Mouse (Mus musculus): ENCODE data around the gene Ggt6. TPM values are rescaled to one million over a fixed set of nuclear protein-coding genes. Genes with fewer than 3 reads are reported as not detected.

Ggt6 gene
- not detected for total RNA-seq (2023)

GRCm38 (mm10) chr11:72434963-72435693, at the start of gene Ggt6:
Ggt6 (plus strand) TSS chr11:72435526.

GRCm38 (mm10) chr11:72411093-72411921, 24.0 kb upstream of the Ggt6 start, which contains the start of gene Smtnl2:
Smtnl2 (minus strand) TSS chr11:72411713.

GRCm38 (mm10) chr11:72440965-72441664, 5.8 kb downstream of the Ggt6 start, which contains the start of gene Mybbp1a:
Mybbp1a (plus strand) TSS chr11:72441355.

Other genes starting within 250 kb of the Ggt6 start
- under 1 TPM; 0.52 to 0.92 TPM for gene Gm43951, start 228.7 kb upstream of the Ggt6 start, total RNA-seq (2023)
- 1 to 10 TPM; 6.1 to 9.5 TPM for gene 4933427D14Rik, start 228.1 kb upstream of the Ggt6 start, total RNA-seq (2023)
- gene Txndc17, start 228.0 kb upstream of the Ggt6 start, total RNA-seq (2023), result 10 to 100 TPM; 42.9 to 60.5 TPM
- gene Med31, start 219.9 kb upstream of the Ggt6 start, total RNA-seq (2023), result 10 to 100 TPM; 16.1 to 17.5 TPM
- not detected for gene Slc13a5, start 168.3 kb upstream of the Ggt6 start, total RNA-seq (2023)
- gene Xaf1, start 133.9 kb upstream of the Ggt6 start, total RNA-seq (2023), result 10 to 100 TPM; 54.0 to 67.0 TPM
- gene Fbxo39, start 121.1 kb upstream of the Ggt6 start, total RNA-seq (2023), result under 1 TPM; 0.47 to 0.52 TPM
- not detected for gene Tekt1, start 73.1 kb upstream of the Ggt6 start, total RNA-seq (2023)
- 1 to 10 TPM in 1 of 2 experiments, not detected in 1; 2.3 TPM for gene Smtnl2, start 23.8 kb upstream of the Ggt6 start, total RNA-seq (2023)
- gene Mybbp1a, start 5.8 kb downstream of the Ggt6 start, total RNA-seq (2023), result 10 to 100 TPM; 69.4 to 73.1 TPM
- gene Spns2, start 54.4 kb downstream of the Ggt6 start, total RNA-seq (2023), result 1 to 10 TPM; 1.3 to 1.8 TPM
- 10 to 100 TPM; 12.3 to 12.6 TPM for gene Spns3, start 115.0 kb downstream of the Ggt6 start, total RNA-seq (2023)
- 10 to 100 TPM; 29.9 to 30.1 TPM for gene Ube2g1, start 171.8 kb downstream of the Ggt6 start, total RNA-seq (2023)